Mouse (Mus musculus) ES-E14 (cell line): ENCODE measurements around the gene Tsc22d1. TPM values are rescaled to one million over a fixed set of nuclear protein-coding genes. Genes with fewer than 3 reads are reported as not detected.

Experiments used
- DNase-seq: peaks from one replicate; pipeline ENCODE4 v3.0.0-alpha.2; 2013; ENCODE audit warnings: low read depth, low spot score
- H3K27ac ChIP-seq: 2 replicates; pipeline ENCODE4 v1.5.1; 2012; ENCODE audit warnings: low read depth, mild to moderate bottlenecking, low read length, moderate library complexity, mixed read lengths; ENCODE audit not compliant: poor library complexity, insufficient read depth, severe bottlenecking
- H3K36me3 ChIP-seq: 2 replicates; pipeline ENCODE4 v1.6.1; 2012; ENCODE audit warnings: mild to moderate bottlenecking, low read length, moderate library complexity, mixed read lengths; ENCODE audit not compliant: control insufficient read depth, poor library complexity, insufficient read depth, severe bottlenecking
- H3K4me1 ChIP-seq, 2 experiments: fragments of 150-350 bp in 1 of 2; sonication (generic) in 1 of 2; 2 replicates each; pipeline ENCODE4 v1.6.1; 2012; ENCODE audit warnings: low read length in 2 of 2, mild to moderate bottlenecking in 1 of 2, mixed read lengths in 1 of 2; ENCODE audit not compliant: control insufficient read depth in 2 of 2, insufficient read depth in 2 of 2, poor library complexity in 1 of 2
- H3K4me3 ChIP-seq, 2 experiments: fragments of 150-350 bp in 1 of 2; sonication (generic) in 1 of 2; 2 replicates each; pipeline ENCODE4 v1.5.1; 2012; ENCODE audit warnings: low read length in 2 of 2, low read depth in 1 of 2, mild to moderate bottlenecking in 1 of 2, mixed read lengths in 1 of 2; ENCODE audit not compliant: insufficient read depth in 1 of 2, poor library complexity in 1 of 2, severe bottlenecking in 1 of 2
- H3K9ac ChIP-seq: 2 replicates; pipeline ENCODE4 v1.6.1; 2012; ENCODE audit warnings: low read depth, mild to moderate bottlenecking, low read length, mixed read lengths; ENCODE audit not compliant: poor library complexity, insufficient read depth, severe bottlenecking
- H3K9me3 ChIP-seq: fragments of 150-350 bp; sonication (generic); 2 replicates; pipeline ENCODE4 v1.6.1; 2012; ENCODE audit warnings: low read depth, mild to moderate bottlenecking, low read length; ENCODE audit not compliant: control insufficient read depth, insufficient read depth
- CHD2 ChIP-seq: IDR thresholded peaks from 2 replicates; pipeline ENCODE4 v1.6.1; 2014; ENCODE audit warnings: mild to moderate bottlenecking, low read depth, low read length, inconsistent platforms
- HCFC1 ChIP-seq: IDR thresholded peaks from 2 replicates; pipeline ENCODE4 v1.6.1; 2012; ENCODE audit warnings: low read length, inconsistent platforms, borderline replicate concordance; ENCODE audit not compliant: insufficient read depth
- MAFK ChIP-seq: IDR thresholded peaks from 2 replicates; pipeline ENCODE4 v1.6.1; 2014; ENCODE audit warnings: mild to moderate bottlenecking, low read depth, low read length, inconsistent platforms; ENCODE audit not compliant: insufficient read depth
- ZC3H11A ChIP-seq: IDR thresholded peaks from 2 replicates; pipeline ENCODE4 v1.6.1; 2012; ENCODE audit warnings: low read depth, mild to moderate bottlenecking, inconsistent platforms, low read length, borderline replicate concordance
- ZNF384 ChIP-seq: IDR thresholded peaks from 2 replicates; pipeline ENCODE4 v1.6.1; 2012; ENCODE audit warnings: low read depth, low read length, inconsistent platforms
- in situ Hi-C, 2 experiments: fragments of 600-800 bp; cut with MboI; formaldehyde crosslinking; loops; one replicate each; pipeline ENCODE4 v1.15.1; 2025; ENCODE audit warnings: low sequenced_read_pairs in 2 of 2, inconsistent platforms in 1 of 2; ENCODE audit not compliant: unreplicated experiment in 2 of 2
- total RNA-seq: library from RNA; depleted of rRNA; stranded (reverse); fragments of 300-350 nt; gene quantifications from 2 replicates; pipeline ENCODE4 v1.2.3, GENCODE M21; 2012; rRNA removed

The Tsc22d1 gene
- total RNA-seq, result 129 and 133 TPM in 2 replicates

- in situ Hi-C loops, result no loop called here
These were observed at the start of gene Tsc22d1 for GRCm38 (mm10) chr14:76414862-76415780. Gene Tsc22d1, plus strand, starts transcription at chr14:76414961.

GRCm38 (mm10) chr14:76373638-76374037, 41.1 kb upstream of the Tsc22d1 start:
- TF ChIP-seq ZC3H11A, result no peak
- TF ChIP-seq MAFK, result no peak
- Histone ChIP-seq H3K36me3 (no peaks in the 10 kb centered on the region), H3K4me3 (no peak overlapping the region), H3K9me3 (no peaks in the 10 kb centered on the region), H3K9ac (no peak overlapping the region), H3K4me1 (no peaks in the 10 kb centered on the region), H3K27ac (no peak overlapping the region)
- no peak for DNase-seq
- in situ Hi-C loops, result no loop called here

More at GRCm38 (mm10) chr14:76414862-76415780, at the start of gene Tsc22d1:
- H3K9me3 ChIP-seq, result no peaks in the 10 kb centered on the region
- peak within 1 kb of the TSS; percentile 50 to 94 for H3K4me3 ChIP-seq
- TF ChIP-seq CHD2 (no peak), MAFK (no peak), ZNF384 (no peak), ZC3H11A (no peak), HCFC1 (no peak)
- H3K36me3 ChIP-seq, result peaks cover 27% of the 10 kb centered on the region
- peak within 1 kb of the TSS; percentile 84 for H3K27ac ChIP-seq
- H3K4me1 ChIP-seq, result peaks cover 4 to 5% of the 10 kb centered on the region in 2 experiments; a peak in 2 of 4 replicates
- DNase-seq, result no peak
- H3K9ac ChIP-seq, result peak within 1 kb of the TSS; percentile 92

DNA sequence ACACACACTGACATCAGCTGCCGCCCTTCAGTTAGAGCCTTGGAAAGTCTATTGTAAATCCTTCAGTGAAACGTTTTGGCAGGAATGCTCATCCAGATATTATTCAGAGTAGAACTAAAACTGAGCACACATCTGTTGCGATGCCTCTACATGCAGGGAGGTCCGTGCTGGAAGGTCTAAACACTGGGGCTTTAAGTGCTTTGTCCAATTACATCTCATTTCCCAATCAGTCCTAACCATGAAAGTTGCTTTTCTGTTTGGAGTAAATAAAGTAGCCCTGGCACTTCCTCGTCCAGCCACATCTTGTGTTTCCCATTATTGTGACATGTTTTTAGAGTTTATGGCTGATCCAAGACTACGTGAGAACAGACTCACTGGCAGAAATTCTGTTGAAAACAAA, 40.2 kb upstream of the Tsc22d1 start:
- TF ChIP-seq ZNF384, result no peak
- TF ChIP-seq CHD2, result no peak
- TF ChIP-seq MAFK, result no peak
- TF ChIP-seq HCFC1, result no peak
- no peak for TF ChIP-seq ZC3H11A
- DNase-seq, result no peak
- Histone ChIP-seq H3K4me1 (no peaks in the 10 kb centered on the region), H3K9me3 (no peaks in the 10 kb centered on the region), H3K4me3 (no peak overlapping the region), H3K9ac (no peak overlapping the region), H3K27ac (no peak overlapping the region), H3K36me3 (no peaks in the 10 kb centered on the region)
- in situ Hi-C loops, result no loop called here

DNA sequence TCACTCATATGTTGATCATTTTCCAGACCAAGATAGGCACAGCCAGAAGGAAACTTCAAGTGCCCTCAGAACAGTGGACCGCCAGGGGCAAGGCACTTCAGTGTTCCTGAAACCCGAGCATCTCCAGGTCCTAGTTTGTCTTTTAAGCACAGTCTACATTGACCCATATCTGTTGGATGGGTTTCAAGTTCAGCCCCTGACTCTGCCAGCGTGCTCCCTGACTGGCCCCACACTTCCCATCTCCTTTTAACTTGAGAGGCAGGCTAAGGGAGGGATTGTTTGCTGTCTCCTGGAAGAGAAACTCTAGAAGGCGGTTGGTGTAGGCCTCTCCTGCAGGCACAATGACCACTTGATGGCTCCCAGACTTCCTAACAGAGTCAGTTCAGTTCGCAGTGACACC, 38.2 kb upstream of the Tsc22d1 start:
- Histone ChIP-seq H3K36me3 (no peaks in the 10 kb centered on the region), H3K9me3 (no peaks in the 10 kb centered on the region), H3K4me3 (no peak overlapping the region), H3K4me1 (no peaks in the 10 kb centered on the region), H3K27ac (no peak overlapping the region), H3K9ac (no peak overlapping the region)
- DNase-seq, result no peak
- no peak for TF ChIP-seq ZC3H11A
- TF ChIP-seq HCFC1, result no peak
- TF ChIP-seq ZNF384, result no peak
- TF ChIP-seq MAFK, result no peak
- in situ Hi-C loops, result no loop called here

GRCm38 (mm10) chr14:76379411-76379810, 35.4 kb upstream of the Tsc22d1 start:
- Histone ChIP-seq H3K9ac (no peak overlapping the region), H3K27ac (no peak overlapping the region), H3K9me3 (no peaks in the 10 kb centered on the region), H3K4me3 (no peak overlapping the region), H3K4me1 (no peaks in the 10 kb centered on the region), H3K36me3 (no peaks in the 10 kb centered on the region)
- DNase-seq, result no peak
- TF ChIP-seq HCFC1 (no peak), CHD2 (no peak), ZNF384 (no peak), ZC3H11A (no peak), MAFK (no peak)
- in situ Hi-C loops, result no loop called here
